In the genomic region with DNA sequence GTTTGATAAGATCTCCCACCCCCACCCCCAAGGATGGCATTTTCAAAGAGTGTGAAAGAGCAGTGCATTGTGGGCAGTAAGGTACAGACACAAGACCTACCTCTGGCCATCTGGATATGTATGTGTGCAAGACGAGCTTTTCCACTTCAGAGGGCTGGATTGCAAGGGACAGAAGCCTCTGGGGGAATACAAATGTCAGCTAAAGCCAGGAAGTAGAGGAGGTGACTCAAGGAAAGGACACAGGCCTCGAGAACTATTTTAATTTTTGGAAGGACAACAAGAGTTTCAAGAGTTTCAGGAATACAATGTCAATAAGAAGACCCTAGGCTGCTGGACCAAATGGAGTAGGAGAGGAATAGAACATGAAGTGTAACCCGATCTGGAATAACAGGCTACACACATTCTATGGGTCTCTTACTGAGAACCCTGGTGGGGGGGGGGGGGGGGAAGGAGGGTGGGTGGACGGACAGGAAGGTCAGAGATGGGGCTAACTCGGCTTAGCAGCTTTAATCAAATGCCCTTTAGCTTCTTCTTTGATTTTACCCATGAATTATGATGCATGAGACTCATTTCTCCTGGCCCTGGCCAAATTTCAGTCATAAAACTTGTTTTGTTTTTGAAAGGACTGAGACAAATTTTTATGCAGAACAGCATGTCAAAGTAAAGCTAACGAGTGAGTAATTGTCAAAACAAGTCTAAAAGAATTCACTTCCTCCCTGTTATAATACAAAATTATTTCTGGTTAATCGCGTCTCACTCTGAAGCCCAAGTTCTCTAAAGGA, we compare ENCODE assay signal across 20 mouse cellular contexts.
A peak's percentile ranks its signal among the peaks of the same experiment; 100 is the strongest.
DNase-seq lines count a peak whose midpoint lies in the region; ATAC-seq lines count a peak whose summit lies in the region.
"Had no signal": no experiment of that assay in that cellular context is flagged by ENCODE, and none has a peak within 500 bp of the region (broad histone marks: within the 10 kb centered on the region; RNA-seq: fewer than 3 reads in every experiment).

No protein-coding gene starts in this region.

- H3K9ac ChIP-seq in liver, embryonic 13.5 days = no peak overlapping the region
- H3K9ac ChIP-seq in liver, embryonic 12.5 days = no peak overlapping the region
- H3K9ac ChIP-seq: forebrain, embryonic 15.5 days; heart, embryonic 13.5 days; limb, embryonic 13.5 days; neural tube, embryonic 13.5 days had no signal

- intact Hi-C loops in heart, postnatal 14 days (cut with DNase I) = no loop called here

- no peaks in the 10 kb centered on the region for H3K36me3 ChIP-seq in heart, embryonic 10.5 days
- H3K36me3 ChIP-seq in liver, embryonic 13.5 days = no peaks in the 10 kb centered on the region
- no peaks in the 10 kb centered on the region for H3K36me3 ChIP-seq in liver, embryonic 12.5 days
- H3K36me3 ChIP-seq: embryonic facial prominence, embryonic 10.5 days; forebrain, embryonic 15.5 days; heart, embryonic 13.5 days; limb, embryonic 13.5 days; midbrain, embryonic 10.5 days; neural tube, embryonic 13.5 days had no signal

- H3K4me1 ChIP-seq in heart, embryonic 10.5 days = peaks cover 18% of the 10 kb centered on the region
- peaks cover 11% of the 10 kb centered on the region for H3K4me1 ChIP-seq in liver, embryonic 13.5 days (replicated peaks)
- peaks cover 19% of the 10 kb centered on the region for H3K4me1 ChIP-seq in liver, embryonic 12.5 days
- H3K4me1 ChIP-seq: forebrain, embryonic 15.5 days; neural tube, embryonic 13.5 days had no signal

- ATAC-seq in liver, embryonic 13.5 days (ENCODE audit: low read depth) = no peak
- no peak for ATAC-seq in liver, embryonic 12.5 days
- ATAC-seq: forebrain, embryonic 15.5 days; hindbrain, embryonic 16.5 days had no signal

- no peaks in the 10 kb centered on the region for H3K9me3 ChIP-seq in heart, embryonic 10.5 days
- 0 out of 2 replicates have a peak, but pooled peaks cover 4% of the 10 kb centered on the region for H3K9me3 ChIP-seq in liver, embryonic 13.5 days (replicated peaks)
- H3K9me3 ChIP-seq in liver, embryonic 12.5 days (replicated peaks) = peaks cover 7% of the 10 kb centered on the region; the same call in 1 of the 2 replicates
- H3K9me3 ChIP-seq: forebrain, embryonic 15.5 days; neural tube, embryonic 13.5 days had no signal

- H3K27me3 ChIP-seq in heart, embryonic 10.5 days (ENCODE audit: insufficient read depth, poor library complexity, severe bottlenecking) = no peaks in the 10 kb centered on the region
- H3K27me3 ChIP-seq in liver, embryonic 13.5 days = no peaks in the 10 kb centered on the region
- no peaks in the 10 kb centered on the region for H3K27me3 ChIP-seq in liver, embryonic 12.5 days (replicated peaks)
- H3K27me3 ChIP-seq: forebrain, embryonic 15.5 days; limb, embryonic 13.5 days; neural tube, embryonic 13.5 days had no signal

- no peak overlapping the region for H3K4me2 ChIP-seq in liver, embryonic 13.5 days
- H3K4me2 ChIP-seq in liver, embryonic 12.5 days = no peak overlapping the region
- H3K4me2 ChIP-seq: forebrain, embryonic 15.5 days; heart, embryonic 13.5 days; limb, embryonic 13.5 days; neural tube, embryonic 13.5 days had no signal

- WGBS in heart, embryonic 10.5 days = 38% methylated on average over 7 of the region's 8 CpGs
- 40% methylated on average over 8 of the region's 8 CpGs for WGBS in liver, embryonic 13.5 days (ENCODE audit: insufficient replicate concordance)
- WGBS in liver, embryonic 12.5 days (ENCODE audit: insufficient replicate concordance) = 45% methylated on average over 8 of the region's 8 CpGs

- H3K4me3 ChIP-seq in heart, embryonic 10.5 days = no peak overlapping the region
- H3K4me3 ChIP-seq in liver, embryonic 13.5 days (replicated peaks) = no peak overlapping the region
- H3K4me3 ChIP-seq in liver, embryonic 12.5 days = no peak overlapping the region
- H3K4me3 ChIP-seq: embryonic facial prominence, embryonic 10.5 days; erythroblast, embryonic 14.5 days; forebrain, embryonic 15.5 days; heart, embryonic 13.5 days; limb, embryonic 13.5 days; midbrain, embryonic 10.5 days; neural tube, embryonic 13.5 days had no signal

- peak; percentile 45 for DNase-seq in adrenal gland, adult 2 months
- DNase-seq in adrenal gland, postnatal 4 days (ENCODE audit: low spot score in 2 of 2) = no peak
- peak; percentile 24 for DNase-seq in heart, embryonic 10.5 days (ENCODE audit: low spot score)
- DNase-seq in heart, postnatal 14 days = no peak
- DNase-seq in liver, embryonic 13.5 days = no peak
- no peak for DNase-seq in frontal cortex, postnatal 14 days (ENCODE audit: low spot score in 2 of 2)
- no peak for DNase-seq in layer of hippocampus, postnatal 14 days (ENCODE audit: low spot score in 2 of 2)
- DNase-seq: adrenal gland, postnatal 14 days; cerebellum, adult 2 months; lung, adult 18-20 months; lung, postnatal 4 days had no signal

- no peak overlapping the region for H3K27ac ChIP-seq in heart, embryonic 10.5 days
- H3K27ac ChIP-seq in liver, embryonic 13.5 days = peak overlapping the region; percentile 25; the same call in 1 of the 2 replicates
- no peak overlapping the region for H3K27ac ChIP-seq in liver, embryonic 12.5 days
- H3K27ac ChIP-seq: embryonic facial prominence, embryonic 10.5 days; forebrain, embryonic 15.5 days; heart, embryonic 13.5 days; limb, embryonic 13.5 days; midbrain, embryonic 10.5 days; neural tube, embryonic 13.5 days had no signal

Comparison
In these comparisons a context has a peak if more than half of its experiments do, and no peak if none do; other contexts are left out.
1. DNase-seq: peak in adrenal gland, adult 2 months (single experiment) and heart, embryonic 10.5 days (single experiment); none in adrenal gland, postnatal 4 days (0 of 2), heart, postnatal 14 days (0 of 2), liver, embryonic 13.5 days (single experiment), frontal cortex, postnatal 14 days (0 of 2) and layer of hippocampus, postnatal 14 days (0 of 2).